Mouse (Mus musculus) heart, embryonic 13.5 days (tissue): ENCODE results near the gene Acer1. TPM values are rescaled to one million over a fixed set of nuclear protein-coding genes. Genes with fewer than 3 reads are reported as not detected.
A peak's percentile ranks its signal among the peaks of the same experiment; 100 is the strongest.
"Not testable (repeated sequence)": the region's sequence is repeated elsewhere in the genome, so short reads cannot be mapped to it uniquely, and the experiment has no call there.

Source experiments
- ATAC-seq: fragments of 200-750 bp; cut with Nextera tagmentation; 2 replicates; pipeline ENCODE4 v1.8.0; 2017; ENCODE audit warnings: moderate TSS enrichment; ENCODE audit not compliant: insufficient number of reproducible peaks, low FRiP score, low TSS enrichment; ENCODE audit errors: extremely low read depth
- H3K27ac ChIP-seq: fragments of 300-500 bp; sonication (generic); replicated peaks from 2 replicates; pipeline ENCODE4 v1.5.1; 2015; ENCODE audit warnings: moderate library complexity, mild to moderate bottlenecking, inconsistent platforms
- H3K27me3 ChIP-seq: fragments of 300-500 bp; sonication (generic); replicated peaks from 2 replicates; pipeline ENCODE4 v1.6.1; 2015; ENCODE audit warnings: mild to moderate bottlenecking, inconsistent platforms
- H3K36me3 ChIP-seq: fragments of 300-500 bp; sonication (generic); 2 replicates; pipeline ENCODE4 v1.6.1; 2015; ENCODE audit warnings: mild to moderate bottlenecking, inconsistent platforms
- H3K4me1 ChIP-seq: fragments of 300-500 bp; sonication (generic); 2 replicates; pipeline ENCODE4 v1.6.1; 2015; ENCODE audit warnings: inconsistent platforms
- H3K4me2 ChIP-seq: fragments of 300-500 bp; sonication (generic); 2 replicates; pipeline ENCODE4 v1.6.1; 2015; ENCODE audit warnings: inconsistent platforms, mild to moderate bottlenecking, moderate library complexity
- H3K4me3 ChIP-seq: fragments of 300-500 bp; sonication (generic); 2 replicates; pipeline ENCODE4 v1.5.1; 2015; ENCODE audit warnings: moderate library complexity, mild to moderate bottlenecking, inconsistent platforms
- H3K9ac ChIP-seq: fragments of 300-500 bp; sonication (generic); 2 replicates; pipeline ENCODE4 v1.6.1; 2015; ENCODE audit warnings: inconsistent platforms, mild to moderate bottlenecking, moderate library complexity
- H3K9me3 ChIP-seq: fragments of 300-500 bp; sonication (generic); 2 replicates; pipeline ENCODE4 v1.6.1; 2016; ENCODE audit warnings: inconsistent platforms
- WGBS: fragments of 180-500 bp; shearing (Covaris S2); methylation state at CpG from one replicate; pipeline ENCODE4 v1.1.7; 2015; ENCODE audit warnings: mixed read lengths; 5-methylcytosine and 5-hydroxymethylcytosine counted together
- polyA plus RNA-seq: library from polyadenylated mRNA; unstranded; fragments of >200 nt; fragmentation: Nextera tagmentation; extraction: Ambion mirVana; gene quantifications from 2 replicates; pipeline ENCODE4 v1.2.1, GENCODE M21; 2015

Gene Acer1
- polyA plus RNA-seq, 1 experiment from 2014 or later = not detected

GRCm38 (mm10) chr17:56913023-56913422 lies 68.9 kb downstream of the Acer1 start:
- H3K4me2 ChIP-seq = no peak overlapping the region
- no peak overlapping the region for H3K9ac ChIP-seq
- 75% methylated on average over 3 of the region's 3 CpGs for WGBS
- no peak overlapping the region for H3K4me3 ChIP-seq
- H3K27ac ChIP-seq = no peak overlapping the region
- peaks cover 15% of the 10 kb centered on the region for H3K4me1 ChIP-seq
- no peak for ATAC-seq
- H3K27me3 ChIP-seq = no peaks in the 10 kb centered on the region
- peaks cover 84% of the 10 kb centered on the region for H3K36me3 ChIP-seq
- no peaks in the 10 kb centered on the region for H3K9me3 ChIP-seq

DNA sequence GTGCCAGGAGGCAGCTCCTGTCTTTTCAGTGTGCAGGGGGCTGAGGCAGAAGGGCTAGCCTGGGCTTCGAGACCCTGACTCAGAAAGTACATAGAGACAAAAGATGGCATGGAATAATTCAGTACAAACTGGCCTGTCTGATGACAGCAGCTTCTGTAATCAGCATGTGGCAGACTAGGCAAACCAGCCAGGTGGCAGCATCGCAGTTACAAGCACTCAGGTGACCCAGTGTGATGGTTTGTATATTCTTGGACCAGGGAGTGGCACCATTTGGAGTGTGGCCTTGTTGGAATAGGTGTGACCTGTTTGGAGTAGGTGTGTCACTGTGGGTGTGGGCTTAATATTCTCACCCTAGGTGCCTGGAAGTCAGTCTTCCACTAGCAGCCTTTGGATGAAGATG lies 72.2 kb downstream of the Acer1 start:
- WGBS = 89% methylated on average over 2 of the region's 2 CpGs
- ATAC-seq, H3K9ac ChIP-seq, H3K27ac ChIP-seq, H3K4me3 ChIP-seq, H3K4me2 ChIP-seq, H3K27me3 ChIP-seq, H3K9me3 ChIP-seq: not testable (repeated sequence)
- Histone ChIP-seq H3K4me1 (peaks cover 21% of the 10 kb centered on the region), H3K36me3 (peaks cover 82% of the 10 kb centered on the region)

- peak overlapping the region; percentile 62 for H3K27ac ChIP-seq
- H3K36me3 ChIP-seq = peaks cover 84% of the 10 kb centered on the region
- peaks cover 20% of the 10 kb centered on the region for H3K4me1 ChIP-seq
- peak overlapping the region; percentile 48; the same call in 1 of the 2 replicates for H3K9ac ChIP-seq
- H3K27me3 ChIP-seq = no peaks in the 10 kb centered on the region
- 19% methylated on average over 9 of the region's 9 CpGs for WGBS
- no peak for ATAC-seq
- no peaks in the 10 kb centered on the region for H3K9me3 ChIP-seq
- peak overlapping the region; percentile 24; the same call in 1 of the 2 replicates for H3K4me2 ChIP-seq
- no peak overlapping the region for H3K4me3 ChIP-seq
Measured at GRCm38 (mm10) chr17:56907887-56908286, 74.0 kb downstream of the Acer1 start.

DNA sequence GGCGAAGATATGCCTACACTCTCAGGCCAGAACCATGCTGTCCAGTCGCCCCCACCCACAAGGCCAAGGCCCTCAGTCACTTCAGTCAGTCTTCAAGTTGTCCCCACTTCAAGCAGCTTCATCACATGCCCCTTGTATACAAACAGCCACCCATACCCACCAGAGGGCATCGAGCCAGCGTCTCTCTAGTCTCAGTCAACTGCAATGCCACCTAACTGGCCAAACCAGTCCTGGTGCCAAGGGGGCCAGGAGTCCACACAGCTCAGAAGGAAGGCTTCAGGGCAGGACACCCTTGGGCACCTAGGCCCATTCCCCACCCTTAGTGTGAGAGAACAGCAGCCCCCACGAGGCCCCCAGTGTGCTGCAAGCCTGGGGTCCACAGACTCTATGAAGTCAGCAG lies 74.8 kb downstream of the Acer1 start:
- no peak overlapping the region for H3K4me2 ChIP-seq
- H3K4me3 ChIP-seq = no peak overlapping the region
- ATAC-seq = no peak
- peak overlapping the region; percentile 62 for H3K27ac ChIP-seq
- WGBS = 83% methylated on average over 5 of the region's 5 CpGs
- no peaks in the 10 kb centered on the region for H3K9me3 ChIP-seq
- H3K36me3 ChIP-seq = peaks cover 84% of the 10 kb centered on the region
- H3K4me1 ChIP-seq = peaks cover 20% of the 10 kb centered on the region
- H3K9ac ChIP-seq = 0 out of 2 replicates have a peak overlapping the region, but pooled peaks have one; percentile 14
- H3K27me3 ChIP-seq = no peaks in the 10 kb centered on the region

GRCm38 (mm10) chr17:56906166-56906565 lies 75.8 kb downstream of the Acer1 start:
- Histone ChIP-seq H3K4me3 (no peak overlapping the region), H3K4me2 (no peak overlapping the region), H3K27me3 (no peaks in the 10 kb centered on the region), H3K4me1 (peaks cover 20% of the 10 kb centered on the region), H3K9ac (no peak overlapping the region), H3K36me3 (peaks cover 84% of the 10 kb centered on the region), H3K9me3 (no peaks in the 10 kb centered on the region), H3K27ac (no peak overlapping the region)
- 89% methylated on average over 3 of the region's 3 CpGs for WGBS
- ATAC-seq = no peak

Other genes starting within 250 kb of the Acer1 start
- 7.9 and 8.6 TPM in 2 replicates for gene Nrtn, start 224.6 kb downstream of the Acer1 start, polyA plus RNA-seq
- gene Dus3l, start 217.4 kb downstream of the Acer1 start, polyA plus RNA-seq = 31.9 and 33.2 TPM in 2 replicates
- gene Prr22, start 211.9 kb downstream of the Acer1 start, polyA plus RNA-seq = 0.78 and 1.0 TPM in 2 replicates
- 4.7 and 4.9 TPM in 2 replicates for gene Rfx2, start 151.1 kb downstream of the Acer1 start, polyA plus RNA-seq
- not detected in 2 replicates for gene Acsbg2, start 107.7 kb downstream of the Acer1 start, polyA plus RNA-seq
- gene 1700061G19Rik, start 106.6 kb downstream of the Acer1 start, polyA plus RNA-seq = 0.24 and 0.37 TPM in 2 replicates
- 32.6 and 34.8 TPM in 2 replicates for gene Mllt1, start 46.7 kb downstream of the Acer1 start, polyA plus RNA-seq
- gene Clpp, start 8.2 kb upstream of the Acer1 start, polyA plus RNA-seq = 110 and 125 TPM in 2 replicates
- 45.7 and 56.8 TPM in 2 replicates for gene Alkbh7, start 15.2 kb upstream of the Acer1 start, polyA plus RNA-seq
- 0.35 TPM in 1 of 2 replicates, not detected in the other for gene Pspn, start 17.9 kb upstream of the Acer1 start, polyA plus RNA-seq
- 32.8 and 35.1 TPM in 2 replicates for gene Gtf2f1, start 29.2 kb upstream of the Acer1 start, polyA plus RNA-seq
- 0.37 and 0.48 TPM in 2 replicates for gene Gm17949, start 29.3 kb upstream of the Acer1 start, polyA plus RNA-seq
- gene Khsrp, start 49.4 kb upstream of the Acer1 start, polyA plus RNA-seq = 29.0 and 30.5 TPM in 2 replicates
- gene Slc25a41, start 59.5 kb upstream of the Acer1 start, polyA plus RNA-seq = not detected in 2 replicates
- 2.3 and 2.5 TPM in 2 replicates for gene Crb3, start 77.0 kb upstream of the Acer1 start, polyA plus RNA-seq
- 13.2 and 14.0 TPM in 2 replicates for gene Slc25a23, start 77.7 kb upstream of the Acer1 start, polyA plus RNA-seq
- 1.0 and 1.7 TPM in 2 replicates for gene Dennd1c, start 96.4 kb upstream of the Acer1 start, polyA plus RNA-seq
- gene Tubb4a, start 105.7 kb upstream of the Acer1 start, polyA plus RNA-seq = 7.9 and 9.7 TPM in 2 replicates
- 3.2 and 4.7 TPM in 2 replicates for gene Tnfsf9, start 123.2 kb upstream of the Acer1 start, polyA plus RNA-seq
- not detected in 2 replicates for gene Cd70, start 167.7 kb upstream of the Acer1 start, polyA plus RNA-seq
- 0.13 and 0.28 TPM in 2 replicates for gene Tnfsf14, start 212.1 kb upstream of the Acer1 start, polyA plus RNA-seq
- 1.6 and 4.0 TPM in 2 replicates for gene C3, start 246.0 kb upstream of the Acer1 start, polyA plus RNA-seq